Mouse (Mus musculus) lung, embryonic 16.5 days (tissue): Measurements from ENCODE around the gene Tomm40l. TPM values are rescaled to one million over a fixed set of nuclear protein-coding genes. Genes with fewer than 3 reads are reported as not detected.

Experiments
- ATAC-seq: fragments of 200-750 bp; cut with Nextera tagmentation; 2 replicates; pipeline ENCODE4 v1.8.0; 2017; ENCODE audit warnings: low read depth, mild to moderate bottlenecking, moderate library complexity
- H3K27ac ChIP-seq: fragments of 300-500 bp; sonication (generic); 2 replicates; pipeline ENCODE4 v1.5.1; 2014; ENCODE audit warnings: mild to moderate bottlenecking, control low read depth, low read length
- H3K27me3 ChIP-seq: fragments of 300-500 bp; sonication (generic); 2 replicates; pipeline ENCODE4 v1.6.1; 2014; ENCODE audit warnings: low read depth, low read length, mixed read lengths; ENCODE audit not compliant: control insufficient read depth, insufficient read depth
- H3K36me3 ChIP-seq: fragments of 300-500 bp; sonication (generic); 2 replicates; pipeline ENCODE4 v1.6.1; 2014; ENCODE audit warnings: low read length; ENCODE audit not compliant: control insufficient read depth, insufficient read depth
- H3K4me1 ChIP-seq: fragments of 300-500 bp; sonication (generic); replicated peaks from 2 replicates; pipeline ENCODE4 v1.6.1; 2014; ENCODE audit warnings: low read length, mixed read lengths; ENCODE audit not compliant: control insufficient read depth, insufficient read depth
- H3K4me2 ChIP-seq: fragments of 300-500 bp; sonication (generic); 2 replicates; pipeline ENCODE4 v1.6.1; 2014; ENCODE audit warnings: low read depth, low read length, control low read depth
- H3K4me3 ChIP-seq: fragments of 300-500 bp; sonication (generic); 2 replicates; pipeline ENCODE4 v1.5.1; 2014; ENCODE audit warnings: mild to moderate bottlenecking, low read length, control low read depth
- H3K9ac ChIP-seq: fragments of 300-500 bp; sonication (generic); 2 replicates; pipeline ENCODE4 v1.6.1; 2014; ENCODE audit warnings: low read length, control low read depth
- H3K9me3 ChIP-seq: fragments of 300-500 bp; sonication (generic); 2 replicates; pipeline ENCODE4 v1.6.1; 2016; ENCODE audit warnings: low read length; ENCODE audit not compliant: control insufficient read depth
- WGBS: fragments of 180-500 bp; shearing (Covaris S2); extraction: QIAGEN DNeasy Blood & Tissue Kit; methylation state at CpG from one replicate; pipeline ENCODE4 v1.1.7; 2014; 5-methylcytosine and 5-hydroxymethylcytosine counted together
- polyA plus RNA-seq: library from polyadenylated mRNA; unstranded; fragments of >200 nt; fragmentation: Nextera tagmentation; extraction: Ambion mirVana; gene quantifications from 2 replicates; pipeline ENCODE4 v1.2.1, GENCODE M21; 2015

Gene Tomm40l
- polyA plus RNA-seq, 1 experiment from 2014 or later: 32.0 TPM

DNA sequence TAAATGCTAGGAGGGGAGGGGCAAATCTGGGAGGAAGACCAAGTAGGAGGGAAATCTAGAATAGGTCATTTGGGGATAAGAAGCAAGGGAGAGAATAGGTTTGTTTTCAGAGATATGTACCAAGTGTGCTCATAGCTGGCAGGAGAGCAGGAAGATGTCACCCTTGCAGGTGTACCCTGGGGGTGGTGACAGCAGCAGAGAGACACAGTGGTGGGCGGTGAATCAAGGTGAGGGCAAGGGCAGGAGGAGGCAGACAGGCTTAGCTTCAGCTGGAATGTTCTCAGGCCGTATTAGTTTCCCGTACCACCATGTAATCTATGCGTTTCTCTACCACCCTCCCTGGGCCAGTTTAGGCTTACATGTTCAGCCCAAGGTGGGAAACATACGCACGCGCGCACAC, 49.5 kb downstream of the Tomm40l start:
- no peaks in the 10 kb centered on the region for H3K4me1 ChIP-seq
- no peak overlapping the region for H3K9ac ChIP-seq
- ATAC-seq: no peak
- H3K36me3 ChIP-seq: no peaks in the 10 kb centered on the region
- H3K27ac ChIP-seq: no peak overlapping the region
- H3K4me2 ChIP-seq: no peak overlapping the region
- H3K9me3 ChIP-seq: no peaks in the 10 kb centered on the region
- WGBS: 92% methylated on average over 8 of the region's 8 CpGs
- H3K27me3 ChIP-seq: no peaks in the 10 kb centered on the region
- H3K4me3 ChIP-seq: no peak overlapping the region

- no peak overlapping the region for H3K4me3 ChIP-seq
- peak overlapping the region; percentile 86 for H3K27ac ChIP-seq
- no peaks in the 10 kb centered on the region for H3K9me3 ChIP-seq
- 54% methylated on average over 3 of the region's 3 CpGs for WGBS
- no peaks in the 10 kb centered on the region for H3K36me3 ChIP-seq
- no peaks in the 10 kb centered on the region for H3K27me3 ChIP-seq
- peak; percentile 67; the same call in 1 of the 2 replicates for ATAC-seq
- no peak overlapping the region for H3K9ac ChIP-seq
- no peak overlapping the region for H3K4me2 ChIP-seq
- no peaks in the 10 kb centered on the region for H3K4me1 ChIP-seq
Observed at GRCm38 (mm10) chr1:171171138-171171537, 51.2 kb downstream of the Tomm40l start.

DNA sequence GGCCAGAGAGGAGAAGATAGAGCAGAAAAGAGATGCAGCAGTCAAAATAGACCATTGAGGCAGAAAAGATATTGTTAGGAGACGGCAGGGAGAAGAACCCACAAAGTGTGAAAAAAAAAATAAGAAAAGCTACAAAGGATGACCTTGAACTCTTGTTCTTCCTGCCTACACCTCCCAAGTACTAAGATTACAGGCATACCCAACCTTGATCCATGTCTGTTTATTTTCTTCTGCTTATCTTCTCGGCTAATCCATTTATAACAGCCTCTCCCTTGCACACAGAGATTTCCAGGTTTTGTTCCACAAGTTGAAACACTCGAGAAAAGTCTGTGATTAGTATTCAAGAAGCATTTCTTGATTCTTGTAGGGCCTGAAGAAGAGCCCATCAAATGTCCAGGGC, 52.4 kb downstream of the Tomm40l start:
- Histone ChIP-seq H3K9ac (no peak overlapping the region), H3K36me3 (no peaks in the 10 kb centered on the region), H3K9me3 (no peaks in the 10 kb centered on the region), H3K27ac (no peak overlapping the region), H3K4me1 (no peaks in the 10 kb centered on the region), H3K4me2 (no peak overlapping the region), H3K4me3 (no peak overlapping the region), H3K27me3 (no peaks in the 10 kb centered on the region)
- 30% methylated on average over 3 of the region's 3 CpGs for WGBS
- no peak for ATAC-seq

DNA sequence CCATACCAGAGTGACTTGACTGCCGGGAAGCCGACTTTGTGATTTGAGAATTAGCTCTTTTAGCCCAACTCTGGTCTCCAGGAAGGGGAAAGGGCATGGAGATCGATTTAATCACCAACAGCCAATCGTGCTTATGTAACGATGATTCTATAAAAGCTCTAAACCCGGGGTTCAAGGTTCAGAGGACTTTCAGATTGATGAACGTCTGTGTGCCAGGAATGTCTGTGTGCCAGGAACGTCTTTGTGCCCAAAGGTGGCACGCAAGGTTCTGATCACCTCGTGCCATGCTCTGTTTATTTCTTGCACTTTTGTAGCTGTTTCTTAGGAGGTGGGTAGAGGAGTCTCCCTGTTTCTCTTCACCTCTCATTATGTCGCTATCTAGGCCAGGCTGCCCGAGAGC, 53.4 kb downstream of the Tomm40l start:
- no peak overlapping the region for H3K4me2 ChIP-seq
- 85% methylated on average over 12 of the region's 12 CpGs for WGBS
- no peak overlapping the region for H3K9ac ChIP-seq
- H3K36me3 ChIP-seq: no peaks in the 10 kb centered on the region
- no peak overlapping the region for H3K27ac ChIP-seq
- H3K27me3 ChIP-seq: no peaks in the 10 kb centered on the region
- no peaks in the 10 kb centered on the region for H3K4me1 ChIP-seq
- ATAC-seq: no peak
- H3K4me3 ChIP-seq: no peak overlapping the region
- H3K9me3 ChIP-seq: no peaks in the 10 kb centered on the region

Other genes with a start within 250 kb of the Tomm40l start
- gene Fcgr2b, start 246.0 kb downstream of the Tomm40l start, polyA plus RNA-seq: 3.0 and 4.2 TPM in 2 replicates
- 0.39 and 0.84 TPM in 2 replicates for gene Fcgr4, start 203.6 kb downstream of the Tomm40l start, polyA plus RNA-seq
- gene Fcgr3, start 157.6 kb downstream of the Tomm40l start, polyA plus RNA-seq: 12.7 and 19.3 TPM in 2 replicates
- gene Cfap126, start 108.6 kb downstream of the Tomm40l start, polyA plus RNA-seq: 15.7 and 20.4 TPM in 2 replicates
- gene Sdhc, start 71.9 kb downstream of the Tomm40l start, polyA plus RNA-seq: 263 and 285 TPM in 2 replicates
- gene Mpz, start 71.8 kb downstream of the Tomm40l start, polyA plus RNA-seq: 0.78 and 1.3 TPM in 2 replicates
- gene Pcp4l1, start 26.2 kb downstream of the Tomm40l start, polyA plus RNA-seq: 6.6 and 7.2 TPM in 2 replicates
- gene Nr1i3, start 8.5 kb downstream of the Tomm40l start, polyA plus RNA-seq: 0.19 and 0.23 TPM in 2 replicates
- 13.3 and 111 TPM in 2 replicates for gene Apoa2, start 2.5 kb upstream of the Tomm40l start, polyA plus RNA-seq
- gene Fcer1g, start 11.9 kb upstream of the Tomm40l start, polyA plus RNA-seq: 52.8 and 59.4 TPM in 2 replicates
- 8.4 and 9.2 TPM in 2 replicates for gene Adamts4, start 27.9 kb upstream of the Tomm40l start, polyA plus RNA-seq
- 227 and 230 TPM in 2 replicates for gene Ndufs2, start 28.9 kb upstream of the Tomm40l start, polyA plus RNA-seq
- gene B4galt3, start 47.8 kb upstream of the Tomm40l start, polyA plus RNA-seq: 92.6 and 98.6 TPM in 2 replicates
- gene Ppox, start 58.7 kb upstream of the Tomm40l start, polyA plus RNA-seq: 53.9 and 56.8 TPM in 2 replicates
- gene Usp21, start 65.5 kb upstream of the Tomm40l start, polyA plus RNA-seq: 69.8 and 76.0 TPM in 2 replicates
- gene Ufc1, start 72.5 kb upstream of the Tomm40l start, polyA plus RNA-seq: 109 and 111 TPM in 2 replicates
- 52.0 and 52.1 TPM in 2 replicates for gene Dedd, start 106.6 kb upstream of the Tomm40l start, polyA plus RNA-seq
- 43.5 and 44.9 TPM in 2 replicates for gene Nit1, start 123.1 kb upstream of the Tomm40l start, polyA plus RNA-seq
- gene Pfdn2, start 123.2 kb upstream of the Tomm40l start, polyA plus RNA-seq: 86.4 and 99.8 TPM in 2 replicates
- gene Klhdc9, start 138.3 kb upstream of the Tomm40l start, polyA plus RNA-seq: 3.8 and 4.4 TPM in 2 replicates
- gene Nectin4, start 147.6 kb upstream of the Tomm40l start, polyA plus RNA-seq: 7.4 and 9.4 TPM in 2 replicates
- 2.6 and 3.2 TPM in 2 replicates for gene Arhgap30, start 166.4 kb upstream of the Tomm40l start, polyA plus RNA-seq
- gene Usf1, start 188.8 kb upstream of the Tomm40l start, polyA plus RNA-seq: 73.6 and 81.7 TPM in 2 replicates
- 5.9 and 8.4 TPM in 2 replicates for gene Tstd1, start 196.4 kb upstream of the Tomm40l start, polyA plus RNA-seq
- gene F11r, start 215.0 kb upstream of the Tomm40l start, polyA plus RNA-seq: 134 and 145 TPM in 2 replicates